Mouse (Mus musculus) bone marrow macrophage, adult 2 months (primary cell): ENCODE measurements around the gene Fbxo9. TPM values are rescaled to one million over a fixed set of nuclear protein-coding genes. Genes with fewer than 3 reads are reported as not detected.

Source experiments
- H3K27ac ChIP-seq: 2 replicates; pipeline ENCODE4 v1.5.1; 2012; ENCODE audit warnings: low read depth, low read length; ENCODE audit not compliant: insufficient read depth
- H3K4me1 ChIP-seq: 2 replicates; pipeline ENCODE4 v1.6.1; 2012; ENCODE audit warnings: low read length; ENCODE audit not compliant: control insufficient read depth, insufficient read depth
- H3K4me3 ChIP-seq: 2 replicates; pipeline ENCODE4 v1.5.1; 2012; ENCODE audit warnings: mild to moderate bottlenecking, low read length, moderate library complexity; ENCODE audit not compliant: insufficient read depth
- CTCF ChIP-seq: IDR thresholded peaks from 2 replicates; pipeline ENCODE4 v1.5.1; 2012; ENCODE audit warnings: low read depth, mild to moderate bottlenecking, low read length, moderate library complexity
- POLR2A ChIP-seq: IDR thresholded peaks from 2 replicates; pipeline ENCODE4 v1.6.1; 2012; ENCODE audit warnings: mild to moderate bottlenecking, low read depth, low read length, borderline replicate concordance
- polyA plus RNA-seq: library from polyadenylated mRNA; stranded (reverse); fragments of >200 nt; gene quantifications from 2 replicates; pipeline ENCODE4 v1.2.4, GENCODE M21; 2012; ENCODE audit not compliant: missing spikeins, insufficient read depth, insufficient read length

The Fbxo9 gene
- polyA plus RNA-seq, 1 experiment = 22.9 TPM

GRCm38 (mm10) chr9:78126643-78127042 is 17.8 kb upstream of the Fbxo9 start:
- Histone ChIP-seq H3K27ac (no peak overlapping the region), H3K4me1 (no peaks in the 10 kb centered on the region), H3K4me3 (no peak overlapping the region)
- no peak for TF ChIP-seq POLR2A
- TF ChIP-seq CTCF = no peak

- no peak overlapping the region for H3K27ac ChIP-seq
Measured at GRCm38 (mm10) chr9:78126007-78126406, 17.1 kb upstream of the Fbxo9 start.

GRCm38 (mm10) chr9:78124297-78124696 is 15.4 kb upstream of the Fbxo9 start:
- no peak overlapping the region for H3K27ac ChIP-seq
- H3K4me1 ChIP-seq = no peaks in the 10 kb centered on the region
- H3K4me3 ChIP-seq = no peak overlapping the region
- no peak for TF ChIP-seq POLR2A
- TF ChIP-seq CTCF = no peak

More at GRCm38 (mm10) chr9:78126007-78126406, 17.1 kb upstream of the Fbxo9 start:
- H3K4me3 ChIP-seq = no peak overlapping the region
- H3K4me1 ChIP-seq = no peaks in the 10 kb centered on the region
- TF ChIP-seq POLR2A (no peak), CTCF (no peak)

- Histone ChIP-seq H3K4me3 (no peak overlapping the region), H3K27ac (no peak overlapping the region), H3K4me1 (no peaks in the 10 kb centered on the region)
- TF ChIP-seq POLR2A (no peak), CTCF (no peak)
Measured at GRCm38 (mm10) chr9:78122939-78123712, 14.3 kb upstream of the Fbxo9 start.

- TF ChIP-seq CTCF (no peak), POLR2A (no peak)
- Histone ChIP-seq H3K4me3 (no peak overlapping the region), H3K4me1 (no peaks in the 10 kb centered on the region), H3K27ac (no peak overlapping the region)
Measured at GRCm38 (mm10) chr9:78121985-78122384, 13.1 kb upstream of the Fbxo9 start.

GRCm38 (mm10) chr9:78121358-78121757 is 12.5 kb upstream of the Fbxo9 start:
- no peak overlapping the region for H3K4me3 ChIP-seq
- no peak overlapping the region for H3K27ac ChIP-seq
- peaks cover 1% of the 10 kb centered on the region; the same call in 1 of the 2 replicates for H3K4me1 ChIP-seq
- TF ChIP-seq POLR2A (no peak), CTCF (no peak)

GRCm38 (mm10) chr9:78117690-78118089 is 8.8 kb upstream of the Fbxo9 start:
- Histone ChIP-seq H3K27ac (no peak overlapping the region), H3K4me3 (no peak overlapping the region), H3K4me1 (peaks cover 4% of the 10 kb centered on the region)
- TF ChIP-seq POLR2A (no peak), CTCF (no peak)

GRCm38 (mm10) chr9:78115746-78116145 is 6.9 kb upstream of the Fbxo9 start:
- TF ChIP-seq CTCF (no peak), POLR2A (no peak)
- Histone ChIP-seq H3K4me3 (no peak overlapping the region), H3K27ac (no peak overlapping the region), H3K4me1 (peaks cover 10% of the 10 kb centered on the region)

DNA sequence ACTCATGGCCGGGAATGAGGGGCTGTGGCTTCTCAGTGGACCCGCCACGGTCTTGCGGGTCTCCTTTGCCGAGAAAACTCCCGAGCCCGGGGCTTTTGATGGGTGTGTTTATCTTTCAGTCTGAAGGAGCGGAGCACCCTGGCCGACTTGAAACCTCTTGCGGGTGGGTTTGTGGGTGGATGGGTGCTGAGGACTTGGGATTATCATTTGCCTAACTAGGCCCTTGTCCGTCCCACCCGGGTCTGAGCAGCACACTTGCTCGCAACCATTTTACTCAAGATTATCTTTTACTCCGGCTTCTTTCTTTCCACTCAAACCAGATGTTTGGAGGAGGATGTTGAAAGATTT is 4.6 kb upstream of the Fbxo9 start:
- peak overlapping the region; percentile 87 for H3K4me3 ChIP-seq
- TF ChIP-seq CTCF = no peak
- TF ChIP-seq POLR2A = no peak
- H3K27ac ChIP-seq = peak overlapping the region; percentile 16; the same call in 1 of the 2 replicates
- peaks cover 19% of the 10 kb centered on the region for H3K4me1 ChIP-seq

GRCm38 (mm10) chr9:78112770-78113537 is 4.1 kb upstream of the Fbxo9 start:
- Histone ChIP-seq H3K4me1 (peaks cover 19% of the 10 kb centered on the region), H3K27ac (peak overlapping the region; percentile 16; the same call in 1 of the 2 replicates), H3K4me3 (peak overlapping the region; percentile 87)
- peak; percentile 97 for TF ChIP-seq CTCF
- no peak for TF ChIP-seq POLR2A
